Mouse (Mus musculus) liver, postnatal 0 days (tissue): ENCODE data around the gene Zzz3. TPM values are rescaled to one million over a fixed set of nuclear protein-coding genes. Genes with fewer than 3 reads are reported as not detected.

Source experiments
- ATAC-seq: fragments of 200-750 bp; cut with Nextera tagmentation; 2 replicates; pipeline ENCODE4 v1.8.0; 2017; ENCODE audit warnings: mild to moderate bottlenecking, moderate library complexity
- DNase-seq: peaks from one replicate; pipeline ENCODE4 v3.0.0-alpha.2; 2016
- H3K27ac ChIP-seq: fragments of 300-500 bp; sonication (generic); 2 replicates; pipeline ENCODE4 v1.5.1; 2014; ENCODE audit warnings: antibody characterized with exemption, moderate library complexity, mild to moderate bottlenecking, low read depth
- H3K27me3 ChIP-seq: fragments of 300-500 bp; sonication (generic); 2 replicates; pipeline ENCODE4 v1.6.1; 2014; ENCODE audit warnings: low read length, control low read depth, mixed read lengths; ENCODE audit not compliant: insufficient read depth
- H3K36me3 ChIP-seq: fragments of 300-500 bp; sonication (generic); replicated peaks from 2 replicates; pipeline ENCODE4 v1.6.1; 2014; ENCODE audit warnings: mild to moderate bottlenecking, control low read depth, low read length, moderate library complexity, mixed read lengths; ENCODE audit not compliant: insufficient read depth
- H3K4me1 ChIP-seq: fragments of 300-500 bp; sonication (generic); 2 replicates; pipeline ENCODE4 v1.6.1; 2014; ENCODE audit warnings: antibody characterized with exemption, mild to moderate bottlenecking, control low read depth; ENCODE audit not compliant: insufficient read depth
- H3K4me2 ChIP-seq: fragments of 300-500 bp; sonication (generic); 2 replicates; pipeline ENCODE4 v1.6.1; 2014; ENCODE audit warnings: low read depth, mild to moderate bottlenecking, low read length, moderate library complexity, mixed read lengths
- H3K4me3 ChIP-seq: fragments of 300-500 bp; sonication (generic); 2 replicates; pipeline ENCODE4 v1.5.1; 2014; ENCODE audit warnings: low read depth, low read length
- H3K9ac ChIP-seq: fragments of 300-500 bp; sonication (generic); replicated peaks from 2 replicates; pipeline ENCODE4 v1.6.1; 2014; ENCODE audit warnings: mild to moderate bottlenecking, moderate library complexity
- H3K9me3 ChIP-seq: fragments of 300-500 bp; sonication (generic); 2 replicates; pipeline ENCODE4 v1.6.1; 2016; ENCODE audit warnings: mild to moderate bottlenecking, control low read depth, low read length, mixed read lengths
- CTCF ChIP-seq: sonication (generic); IDR thresholded peaks from 2 replicates; pipeline ENCODE4 v1.5.1; 2016; ENCODE audit warnings: antibody characterized with exemption, low read depth
- EP300 ChIP-seq: IDR thresholded peaks from 2 replicates; pipeline ENCODE4 v1.6.1; 2016; ENCODE audit warnings: antibody characterized with exemption, low read depth, mild to moderate bottlenecking
- WGBS: fragments of 180-500 bp; shearing (Covaris S2); extraction: QIAGEN DNeasy Blood & Tissue Kit; methylation state at CpG from one replicate; pipeline ENCODE4 v1.1.7; 2014; ENCODE audit not compliant: insufficient replicate concordance; 5-methylcytosine and 5-hydroxymethylcytosine counted together
- polyA plus RNA-seq: library from polyadenylated mRNA; unstranded; fragments of >200 nt; fragmentation: Nextera tagmentation; extraction: Ambion mirVana; gene quantifications from 2 replicates; pipeline ENCODE4 v1.2.1, GENCODE M21; 2015

The Zzz3 gene
- polyA plus RNA-seq, 1 experiment from 2014 or later, result 11.4 TPM

GRCm38 (mm10) chr3:152497842-152498241 lies 102.6 kb downstream of the Zzz3 start:
- Histone ChIP-seq H3K27me3 (no peaks in the 10 kb centered on the region), H3K36me3 (no peaks in the 10 kb centered on the region), H3K4me1 (no peaks in the 10 kb centered on the region), H3K9me3 (no peaks in the 10 kb centered on the region), H3K27ac (no peak overlapping the region), H3K4me2 (no peak overlapping the region), H3K9ac (no peak overlapping the region), H3K4me3 (no peak overlapping the region)
- ATAC-seq, result no peak
- TF ChIP-seq EP300 (no peak), CTCF (no peak)
- DNase-seq, result no peak
- 72% methylated on average over 2 of the region's 2 CpGs for WGBS

GRCm38 (mm10) chr3:152498968-152499696 lies 103.9 kb downstream of the Zzz3 start:
- Histone ChIP-seq H3K4me2 (no peak overlapping the region), H3K27me3 (no peaks in the 10 kb centered on the region), H3K9ac (no peak overlapping the region), H3K4me1 (no peaks in the 10 kb centered on the region), H3K27ac (no peak overlapping the region), H3K36me3 (no peaks in the 10 kb centered on the region), H3K9me3 (no peaks in the 10 kb centered on the region), H3K4me3 (no peak overlapping the region)
- no peak for ATAC-seq
- 49% methylated on average over 2 of the region's 2 CpGs for WGBS
- TF ChIP-seq CTCF, result no peak
- TF ChIP-seq EP300, result peak; percentile 19; the same call in 1 of the 2 replicates
- DNase-seq, result no peak

- Histone ChIP-seq H3K36me3 (no peaks in the 10 kb centered on the region), H3K4me1 (no peaks in the 10 kb centered on the region), H3K4me3 (no peak overlapping the region), H3K9me3 (no peaks in the 10 kb centered on the region), H3K27me3 (no peaks in the 10 kb centered on the region), H3K9ac (no peak overlapping the region), H3K4me2 (no peak overlapping the region), H3K27ac (no peak overlapping the region)
- WGBS, result 77% methylated on average over 8 of the region's 8 CpGs
- ATAC-seq, result no peak
- no peak for TF ChIP-seq EP300
- TF ChIP-seq CTCF, result no peak
- no peak for DNase-seq
Measured at GRCm38 (mm10) chr3:152507900-152508299, 112.6 kb downstream of the Zzz3 start.

- Histone ChIP-seq H3K4me2 (no peak overlapping the region), H3K4me1 (no peaks in the 10 kb centered on the region), H3K9me3 (no peaks in the 10 kb centered on the region), H3K27ac (no peak overlapping the region), H3K27me3 (no peaks in the 10 kb centered on the region), H3K36me3 (no peaks in the 10 kb centered on the region), H3K4me3 (no peak overlapping the region), H3K9ac (no peak overlapping the region)
- DNase-seq (no peak), ATAC-seq (no peak)
- 83% methylated on average over 12 of the region's 12 CpGs for WGBS
- TF ChIP-seq CTCF (no peak), EP300 (no peak)
Measured at GRCm38 (mm10) chr3:152508419-152508993, 113.2 kb downstream of the Zzz3 start.

- DNase-seq, result no peak
- H3K27ac ChIP-seq, result no peak overlapping the region
- no peak overlapping the region for H3K4me3 ChIP-seq
- no peak for ATAC-seq
- WGBS, result 46% methylated on average over 7 of the region's 7 CpGs
- H3K4me1 ChIP-seq, result no peaks in the 10 kb centered on the region
- H3K9me3 ChIP-seq, result no peaks in the 10 kb centered on the region
- H3K4me2 ChIP-seq, result no peak overlapping the region
- TF ChIP-seq CTCF (no peak), EP300 (no peak)
- H3K9ac ChIP-seq, result no peak overlapping the region
- no peaks in the 10 kb centered on the region for H3K27me3 ChIP-seq
- no peaks in the 10 kb centered on the region for H3K36me3 ChIP-seq
Measured at GRCm38 (mm10) chr3:152509268-152509667, 114.0 kb downstream of the Zzz3 start.

Other genes with a start within 250 kb of the Zzz3 start
- 3.5 and 5.0 TPM in 2 replicates for gene Gipc2, start 229.2 kb upstream of the Zzz3 start, polyA plus RNA-seq
- 25.9 and 28.8 TPM in 2 replicates for gene Dnajb4, start 185.2 kb upstream of the Zzz3 start, polyA plus RNA-seq
- gene Fubp1, start 185.1 kb upstream of the Zzz3 start, polyA plus RNA-seq, result 33.5 and 37.1 TPM in 2 replicates
- 1.1 and 2.4 TPM in 2 replicates for gene Nexn, start 129.1 kb upstream of the Zzz3 start, polyA plus RNA-seq
- 2.6 and 3.2 TPM in 2 replicates for gene Miga1, start 55.1 kb upstream of the Zzz3 start, polyA plus RNA-seq
- 11.1 and 13.6 TPM in 2 replicates for gene Usp33, start 49.0 kb upstream of the Zzz3 start, polyA plus RNA-seq